Mouse (Mus musculus): ENCODE measurements around the gene Atp13a5.

The Atp13a5 gene

GRCm38 (mm10) chr16:29378458-29378857 is at the start of gene Atp13a5:
Atp13a5 (minus strand) TSS chr16:29378732.
- no peak for DNase-seq (ENCODE audit: low read depth, low spot score)

- no peak for DNase-seq (ENCODE audit: low read depth, low spot score)
Measured at GRCm38 (mm10) chr16:29414822-29415221, 36.3 kb upstream of the Atp13a5 start.

GRCm38 (mm10) chr16:29407319-29407718 is 28.8 kb upstream of the Atp13a5 start:
- no peak for DNase-seq (ENCODE audit: low read depth, low spot score)

DNA sequence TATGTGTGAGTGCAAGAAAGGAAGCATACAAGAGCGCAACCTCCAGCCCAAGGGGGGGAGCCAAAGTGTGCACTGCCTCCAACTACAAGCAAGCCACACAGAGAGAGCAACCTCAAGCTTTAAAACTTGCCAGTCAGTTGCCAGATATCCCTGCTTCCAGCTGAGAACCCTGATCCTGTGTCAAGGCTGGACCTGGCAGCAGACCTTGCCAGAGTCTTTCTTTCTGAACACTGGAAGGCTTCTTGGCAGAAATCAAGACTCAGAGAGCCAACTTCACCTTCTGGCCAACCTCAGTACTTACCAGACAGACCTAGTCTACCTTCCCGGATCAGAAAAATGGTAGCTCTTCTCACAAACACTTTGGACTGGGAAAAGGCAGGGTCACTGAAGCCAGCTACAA is 20.5 kb upstream of the Atp13a5 start:
- DNase-seq (ENCODE audit: low read depth, low spot score) = no peak

DNA sequence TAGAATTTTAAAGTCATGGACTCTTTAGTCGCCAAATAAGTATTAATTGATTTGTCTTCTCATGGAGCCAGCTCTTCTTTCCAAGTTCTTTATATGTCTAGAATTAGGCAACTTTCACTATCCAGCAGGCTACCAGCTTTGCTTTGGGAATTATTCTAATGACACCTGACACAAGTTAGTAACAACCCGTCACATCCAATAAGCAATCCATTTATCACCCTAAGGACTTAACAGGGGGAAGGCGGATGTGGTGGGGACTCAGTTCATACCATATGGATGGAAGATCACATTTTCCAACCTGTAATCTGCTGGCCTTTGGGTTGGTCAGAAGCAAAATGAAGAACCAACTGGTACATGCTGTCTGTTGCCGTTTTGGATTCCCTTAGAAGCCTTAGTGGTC is 6.2 kb upstream of the Atp13a5 start:
- no peak for DNase-seq (ENCODE audit: low read depth, low spot score)

GRCm38 (mm10) chr16:29374636-29375035 is 3.9 kb downstream of the Atp13a5 start:
- DNase-seq (ENCODE audit: low read depth, low spot score) = no peak

GRCm38 (mm10) chr16:29331351-29332044 is 47.0 kb downstream of the Atp13a5 start:
- DNase-seq (ENCODE audit: low read depth, low spot score) = no peak

DNA sequence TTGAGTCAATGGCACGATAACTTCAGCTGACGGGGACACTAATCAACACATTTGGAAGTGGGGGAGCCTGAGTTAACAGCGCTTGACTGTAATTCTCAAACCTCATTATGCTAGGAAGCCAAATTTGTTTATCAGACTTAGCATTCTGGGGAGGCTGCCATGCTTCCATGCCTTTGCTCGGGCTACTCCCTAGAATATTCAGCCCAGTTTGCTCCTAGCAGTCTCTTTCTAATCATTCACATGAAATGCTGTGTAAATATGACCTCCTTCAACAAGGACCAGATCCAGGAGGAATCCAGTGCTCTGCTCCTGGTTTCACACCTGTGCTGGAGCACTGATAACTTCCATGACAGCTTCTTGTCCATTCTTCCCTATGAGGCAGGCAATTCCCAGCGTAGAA is 47.6 kb downstream of the Atp13a5 start:
- no peak for DNase-seq (ENCODE audit: low read depth, low spot score)

DNA sequence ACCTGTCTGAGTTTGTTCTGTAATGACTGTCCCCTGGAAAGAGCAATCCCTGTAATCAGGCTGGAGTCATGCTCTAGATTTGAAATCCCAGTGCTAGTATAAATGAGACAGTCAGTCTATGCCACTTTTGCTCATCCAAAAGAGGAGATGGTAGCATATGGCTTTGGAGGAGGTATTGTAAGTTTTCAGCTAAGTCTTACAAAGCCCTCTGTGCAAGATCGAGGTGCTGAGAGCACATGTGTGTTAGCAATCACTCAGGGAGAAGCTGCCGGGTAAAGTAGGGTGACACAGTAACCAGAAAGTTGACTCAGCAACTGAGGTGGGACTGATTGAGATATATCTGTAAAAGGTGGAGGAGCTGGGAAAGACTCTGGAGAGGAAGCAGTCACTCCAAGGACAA is 49.3 kb downstream of the Atp13a5 start:
- no peak for DNase-seq (ENCODE audit: low read depth, low spot score)

DNA sequence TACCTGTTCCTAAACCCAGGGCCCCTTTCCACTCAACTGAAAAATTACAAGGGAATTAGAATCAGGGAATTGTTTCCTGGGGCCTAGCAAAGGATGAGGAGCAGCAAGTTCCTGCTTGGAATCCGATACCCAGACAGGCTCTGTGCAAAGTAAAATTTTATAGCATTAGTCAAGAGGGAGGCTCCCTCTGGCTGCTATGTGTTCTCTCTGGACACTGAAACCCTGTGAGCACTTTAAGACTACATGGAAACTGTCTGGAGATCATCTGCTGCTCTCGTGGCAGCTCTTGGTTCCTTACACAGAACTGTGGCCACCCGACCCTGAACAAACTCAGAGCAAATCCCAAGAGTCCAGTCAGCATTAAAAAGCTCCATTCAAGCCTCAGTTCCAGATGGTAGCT is 50.6 kb downstream of the Atp13a5 start:
- no peak for DNase-seq (ENCODE audit: low read depth, low spot score)

DNA sequence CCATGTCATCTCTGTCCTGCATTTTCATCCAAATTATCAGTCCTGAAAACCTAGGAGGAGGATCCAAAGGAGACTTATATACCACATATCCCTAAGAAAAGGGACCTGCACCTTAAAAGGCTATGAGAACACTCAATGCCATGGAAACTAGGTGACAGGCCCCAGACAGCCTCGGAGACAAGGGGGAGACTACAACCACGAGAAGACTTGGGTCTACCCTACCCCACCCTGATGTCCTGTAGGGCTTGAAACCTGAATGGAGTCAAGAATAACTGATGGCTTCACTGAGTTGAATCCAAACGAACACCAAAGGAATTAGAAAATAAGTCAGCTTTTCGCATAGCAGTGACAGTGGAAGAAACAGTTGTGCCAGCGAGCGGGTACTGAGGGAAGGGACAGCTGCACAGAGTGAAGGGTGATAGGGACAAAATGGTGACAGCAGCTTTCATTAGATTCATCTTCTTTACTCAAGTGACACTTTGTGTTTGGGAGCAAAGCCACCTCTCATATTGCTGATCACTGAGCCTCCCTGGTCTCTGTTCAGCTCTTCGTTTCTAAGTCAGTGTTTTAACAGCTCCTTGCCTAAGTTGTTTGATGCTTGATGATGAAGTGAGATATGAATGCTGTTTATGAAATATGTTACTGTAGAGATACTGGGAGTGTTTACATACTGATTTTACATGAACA is 53.2 kb downstream of the Atp13a5 start:
- no peak for DNase-seq (ENCODE audit: low read depth, low spot score)

DNA sequence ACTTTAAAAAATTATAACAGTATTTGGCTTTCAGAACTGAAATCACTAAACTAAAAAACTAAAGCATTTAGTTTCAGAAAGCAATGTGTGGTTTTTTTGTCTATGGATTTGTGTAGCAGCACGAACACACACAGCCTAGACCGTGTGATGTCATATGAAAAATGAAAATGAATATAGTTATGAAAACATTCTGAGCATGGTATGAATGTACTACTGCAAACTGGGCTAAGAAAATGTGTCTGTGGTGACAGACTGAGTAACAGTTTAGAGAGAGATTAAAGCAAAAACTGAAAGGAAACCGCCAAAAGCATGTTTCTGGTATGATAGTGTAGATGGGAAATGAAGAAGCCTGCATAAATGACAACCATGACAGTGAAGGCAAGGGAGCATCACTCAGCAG is 57.8 kb downstream of the Atp13a5 start:
- DNase-seq (ENCODE audit: low read depth, low spot score) = no peak

DNA sequence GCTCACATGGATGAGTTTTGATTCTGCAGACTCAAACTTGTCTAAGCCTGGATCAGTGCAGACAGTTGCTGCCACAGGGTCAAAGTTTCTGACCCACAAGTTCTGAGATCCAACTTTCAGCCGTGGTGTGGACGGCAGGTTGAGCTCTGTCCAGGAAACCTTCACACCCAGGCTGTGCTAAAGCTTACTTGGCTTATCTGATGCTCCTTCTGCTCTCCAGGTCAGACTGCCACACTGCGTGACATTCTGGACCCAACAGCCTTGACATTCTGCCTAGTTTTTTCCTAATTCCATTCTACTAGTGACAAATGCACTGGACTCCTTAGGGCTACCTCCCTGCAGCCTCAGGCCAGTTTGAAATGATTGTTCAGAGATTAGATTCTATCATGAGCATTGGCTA is 63.1 kb downstream of the Atp13a5 start:
- DNase-seq (ENCODE audit: low read depth, low spot score) = no peak

- no peak for DNase-seq (ENCODE audit: low read depth, low spot score)
Measured at GRCm38 (mm10) chr16:29314991-29315390, 63.5 kb downstream of the Atp13a5 start.

- DNase-seq (ENCODE audit: low read depth, low spot score) = no peak
Measured at GRCm38 (mm10) chr16:29297555-29298021, 80.9 kb downstream of the Atp13a5 start.

- no peak for DNase-seq (ENCODE audit: low read depth, low spot score)
Measured at GRCm38 (mm10) chr16:29280691-29281090, 97.8 kb downstream of the Atp13a5 start.

GRCm38 (mm10) chr16:29254325-29254724 is 124.2 kb downstream of the Atp13a5 start:
- no peak for DNase-seq (ENCODE audit: low read depth, low spot score)

- no peak for DNase-seq (ENCODE audit: low read depth, low spot score)
Measured at GRCm38 (mm10) chr16:29235951-29236350, 142.6 kb downstream of the Atp13a5 start.

DNA sequence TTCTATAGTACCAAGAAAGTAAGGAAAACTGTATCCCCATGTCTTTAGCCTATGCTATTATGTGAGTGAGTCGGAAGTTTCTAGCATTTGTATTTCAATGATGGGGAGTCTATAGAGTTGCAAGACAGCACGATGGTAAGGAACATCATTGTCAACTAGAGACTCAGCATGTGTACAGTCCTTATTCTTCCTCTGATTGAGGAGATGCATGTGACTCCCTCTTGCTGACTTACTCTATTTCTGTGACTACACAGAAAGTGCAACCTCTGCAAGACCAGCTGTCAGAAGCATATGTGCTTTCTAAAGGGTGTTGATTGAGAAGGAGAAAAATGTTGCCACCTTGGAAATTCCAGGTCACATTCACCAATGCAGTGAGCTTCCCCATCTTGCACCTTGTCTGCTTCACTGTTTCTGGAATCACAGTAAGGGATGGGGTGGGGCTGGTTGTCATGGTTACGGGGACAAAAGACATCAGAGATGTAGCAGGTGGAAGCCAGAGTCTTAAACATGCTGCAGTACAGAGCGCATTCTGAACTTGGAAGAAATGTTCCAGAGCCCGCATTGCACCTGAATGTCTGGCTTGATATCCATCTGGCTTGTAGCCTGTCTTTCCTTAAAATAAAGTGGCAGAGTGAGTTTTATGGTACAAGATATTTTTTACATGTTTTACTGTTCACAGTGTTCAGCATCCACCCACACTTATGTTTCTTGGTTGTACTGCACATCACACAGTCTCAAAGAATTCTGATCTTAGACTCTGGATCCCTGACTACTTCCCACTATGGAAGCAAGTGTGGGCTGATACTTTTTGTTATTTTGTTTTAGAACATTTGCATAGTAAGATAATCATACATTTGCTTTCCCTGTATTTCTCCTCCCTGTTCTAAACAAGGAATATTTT is 161.9 kb downstream of the Atp13a5 start:
- no peak for DNase-seq (ENCODE audit: low read depth, low spot score)

DNA sequence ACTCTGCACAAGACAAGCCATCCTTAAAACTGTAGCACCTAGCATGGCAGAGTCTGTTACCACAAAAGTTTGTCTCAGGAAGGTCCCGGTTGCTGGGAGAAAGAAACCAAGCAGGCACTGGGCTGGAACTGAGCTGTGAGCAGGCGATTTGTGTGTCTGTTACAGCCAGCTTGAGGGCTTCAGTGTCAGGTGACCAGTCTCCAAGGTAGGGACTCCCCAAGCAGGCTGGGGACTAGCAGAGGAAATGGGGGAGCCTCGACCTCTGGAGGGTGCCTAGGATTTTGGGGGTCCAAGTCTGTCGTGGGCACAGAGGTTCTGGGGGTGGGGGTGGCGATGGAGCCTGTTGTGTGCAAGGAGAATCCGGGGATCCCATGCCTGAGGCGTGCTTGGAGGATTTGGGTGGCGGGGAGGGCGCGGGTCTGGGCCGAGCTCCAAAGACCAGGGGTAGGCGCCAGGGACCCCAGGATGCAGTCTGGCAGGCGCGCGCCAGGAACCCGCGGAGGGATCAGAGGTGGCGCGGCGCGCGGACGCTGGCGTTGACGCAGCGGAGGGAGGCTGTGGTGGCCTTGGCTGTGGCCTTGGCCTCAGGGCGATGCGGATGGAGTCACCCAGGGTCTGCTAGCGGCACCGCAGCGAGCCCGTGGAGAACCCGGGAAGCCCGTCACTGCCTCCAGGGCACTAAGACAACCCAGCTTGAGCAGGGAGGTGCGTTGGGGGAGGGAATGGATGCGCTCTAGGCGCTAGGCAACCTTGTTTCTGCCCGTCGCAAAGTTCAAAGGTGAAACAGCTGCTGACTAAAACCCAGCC is 168.7 kb downstream of the Atp13a5 start, which contains the start of gene Hrasls:
Hrasls (plus strand) TSS at position 91 of the 807 bp plus-strand sequence.
- DNase-seq (ENCODE audit: low read depth, low spot score) = no peak

DNA sequence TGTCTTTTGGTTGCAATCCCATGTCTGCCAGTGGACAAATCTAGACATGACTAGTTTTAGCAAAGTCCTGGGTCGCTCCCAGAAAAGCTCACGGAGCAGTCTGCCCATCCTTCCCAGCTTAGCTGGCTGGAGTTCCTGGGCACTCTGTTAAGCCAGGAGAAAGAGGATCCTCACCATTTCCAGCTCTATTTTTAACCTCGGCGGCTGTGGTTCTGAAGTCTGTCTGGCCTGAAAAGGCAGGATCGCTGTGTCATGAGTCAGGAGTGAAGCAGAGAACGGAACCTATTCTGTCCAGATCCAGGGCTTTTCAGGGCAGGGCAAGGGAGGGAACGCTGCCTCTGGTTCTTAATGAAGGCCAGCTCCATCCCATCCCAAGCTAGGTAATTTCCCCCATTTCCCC is 169.7 kb downstream of the Atp13a5 start:
- DNase-seq (ENCODE audit: low read depth, low spot score) = no peak

Data from CD4-positive, CD25-positive, alpha-beta regulatory T cell, adult 2 months (primary cell).